Comparison of ENCODE assay signal across 30 mouse cellular contexts in the genomic region with DNA sequence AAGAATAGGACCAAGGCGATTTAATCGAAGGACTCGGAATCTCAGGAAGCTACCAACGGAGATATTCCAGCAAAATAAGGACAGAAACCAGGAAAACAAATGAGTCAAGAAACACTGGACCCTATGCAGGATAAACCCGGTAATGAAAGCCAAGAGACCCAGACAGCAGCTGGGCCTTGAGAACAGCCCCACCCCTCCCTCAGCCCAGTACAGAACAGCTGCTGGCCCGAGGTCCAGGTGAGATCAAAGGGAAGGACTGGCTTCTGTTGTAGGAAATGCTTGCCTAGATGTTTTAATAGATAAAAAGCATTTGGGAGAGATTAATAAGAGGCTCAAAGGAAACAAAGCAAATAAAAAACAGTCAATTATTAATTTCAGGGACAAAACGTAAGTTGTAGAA. TPM values are rescaled to one million over a fixed set of nuclear protein-coding genes. Genes with fewer than 3 reads are reported as not detected.
DNase-seq lines count a peak whose midpoint lies in the region; ATAC-seq and TF ChIP-seq lines count a peak whose summit lies in the region.
"Had no signal": no experiment of that assay in that cellular context is flagged by ENCODE, and none has a peak within 500 bp of the region (broad histone marks: within the 10 kb centered on the region; RNA-seq: fewer than 3 reads in every experiment).

No protein-coding gene starts in this region.

- no peaks in the 10 kb centered on the region for H3K27me3 ChIP-seq in forebrain, embryonic 15.5 days
- no peaks in the 10 kb centered on the region for H3K27me3 ChIP-seq in forebrain, embryonic 14.5 days (replicated peaks; ENCODE audit: control insufficient read depth, insufficient read depth, low read length)
- no peaks in the 10 kb centered on the region for H3K27me3 ChIP-seq in hindbrain, embryonic 15.5 days
- no peaks in the 10 kb centered on the region for H3K27me3 ChIP-seq in hindbrain, embryonic 13.5 days
- H3K27me3 ChIP-seq in hindbrain, postnatal 0 days (ENCODE audit: insufficient read depth, low read length): no peaks in the 10 kb centered on the region
- no peaks in the 10 kb centered on the region for H3K27me3 ChIP-seq in hindbrain, embryonic 10.5 days (ENCODE audit: insufficient read depth, poor library complexity, severe bottlenecking)
- H3K27me3 ChIP-seq: embryonic facial prominence, embryonic 13.5 days; embryonic facial prominence, embryonic 15.5 days; forebrain, embryonic 12.5 days; Patski had no signal

- no peak overlapping the region for H3K9ac ChIP-seq in forebrain, embryonic 15.5 days (replicated peaks)
- no peak overlapping the region for H3K9ac ChIP-seq in forebrain, embryonic 14.5 days (ENCODE audit: low read length)
- no peak overlapping the region for H3K9ac ChIP-seq in hindbrain, embryonic 15.5 days
- H3K9ac ChIP-seq in hindbrain, embryonic 13.5 days: no peak overlapping the region
- H3K9ac ChIP-seq in hindbrain, postnatal 0 days (replicated peaks; ENCODE audit: low read length): no peak overlapping the region
- H3K9ac ChIP-seq: embryonic facial prominence, embryonic 13.5 days; embryonic facial prominence, embryonic 15.5 days; forebrain, embryonic 12.5 days had no signal

- H3K4me2 ChIP-seq in forebrain, embryonic 15.5 days (replicated peaks): no peak overlapping the region
- no peak overlapping the region for H3K4me2 ChIP-seq in forebrain, embryonic 14.5 days (ENCODE audit: low read length)
- H3K4me2 ChIP-seq in hindbrain, embryonic 15.5 days: no peak overlapping the region
- H3K4me2 ChIP-seq in hindbrain, embryonic 13.5 days: no peak overlapping the region
- no peak overlapping the region for H3K4me2 ChIP-seq in hindbrain, postnatal 0 days (ENCODE audit: low read depth, low read length)
- H3K4me2 ChIP-seq: embryonic facial prominence, embryonic 13.5 days; embryonic facial prominence, embryonic 15.5 days; forebrain, embryonic 12.5 days had no signal

- no peaks in the 10 kb centered on the region for H3K9me3 ChIP-seq in forebrain, embryonic 15.5 days
- no peaks in the 10 kb centered on the region for H3K9me3 ChIP-seq in forebrain, embryonic 14.5 days (replicated peaks; ENCODE audit: control insufficient read depth, low read length)
- no peaks in the 10 kb centered on the region for H3K9me3 ChIP-seq in hindbrain, embryonic 15.5 days
- no peaks in the 10 kb centered on the region for H3K9me3 ChIP-seq in hindbrain, embryonic 13.5 days
- H3K9me3 ChIP-seq in hindbrain, postnatal 0 days (ENCODE audit: low read length): no peaks in the 10 kb centered on the region
- no peaks in the 10 kb centered on the region for H3K9me3 ChIP-seq in hindbrain, embryonic 10.5 days
- H3K9me3 ChIP-seq: embryonic facial prominence, embryonic 13.5 days; embryonic facial prominence, embryonic 15.5 days; forebrain, embryonic 10.5 days; forebrain, embryonic 12.5 days; G1E had no signal

- TF ChIP-seq CTCF in hindbrain, postnatal 0 days (IDR thresholded peaks at IDR 0.05; ENCODE audit: low read depth): no peak

- peak overlapping the region; percentile 20 for H3K27ac ChIP-seq in forebrain, embryonic 15.5 days (replicated peaks)
- H3K27ac ChIP-seq in forebrain, embryonic 14.5 days (ENCODE audit: low read depth, low read length): no peak overlapping the region
- H3K27ac ChIP-seq in hindbrain, embryonic 15.5 days (replicated peaks): peak overlapping the region; percentile 51; the same call in 1 of the 2 replicates
- no peak overlapping the region for H3K27ac ChIP-seq in hindbrain, embryonic 13.5 days
- H3K27ac ChIP-seq in hindbrain, postnatal 0 days: 0 out of 2 replicates have a peak overlapping the region, but pooled peaks have one; percentile 22
- H3K27ac ChIP-seq in hindbrain, embryonic 10.5 days: no peak overlapping the region
- H3K27ac ChIP-seq: embryonic facial prominence, embryonic 13.5 days; embryonic facial prominence, embryonic 15.5 days; forebrain, embryonic 10.5 days; forebrain, embryonic 12.5 days had no signal

- no peaks in the 10 kb centered on the region for H3K36me3 ChIP-seq in forebrain, embryonic 15.5 days
- H3K36me3 ChIP-seq in forebrain, embryonic 14.5 days (ENCODE audit: control insufficient read depth, insufficient read depth, low read length): no peaks in the 10 kb centered on the region
- no peaks in the 10 kb centered on the region for H3K36me3 ChIP-seq in hindbrain, embryonic 15.5 days
- H3K36me3 ChIP-seq in hindbrain, embryonic 13.5 days: no peaks in the 10 kb centered on the region
- no peaks in the 10 kb centered on the region for H3K36me3 ChIP-seq in hindbrain, postnatal 0 days (ENCODE audit: insufficient read depth, low read length)
- H3K36me3 ChIP-seq in hindbrain, embryonic 10.5 days: no peaks in the 10 kb centered on the region
- H3K36me3 ChIP-seq: embryonic facial prominence, embryonic 13.5 days; embryonic facial prominence, embryonic 15.5 days; forebrain, embryonic 10.5 days; forebrain, embryonic 12.5 days; G1E had no signal

- H3K4me3 ChIP-seq in forebrain, embryonic 15.5 days: no peak overlapping the region
- H3K4me3 ChIP-seq in forebrain, embryonic 14.5 days (ENCODE audit: low read depth, low read length): no peak overlapping the region
- H3K4me3 ChIP-seq in hindbrain, embryonic 15.5 days: no peak overlapping the region
- no peak overlapping the region for H3K4me3 ChIP-seq in hindbrain, embryonic 13.5 days
- no peak overlapping the region for H3K4me3 ChIP-seq in hindbrain, postnatal 0 days (ENCODE audit: low read length)
- H3K4me3 ChIP-seq in hindbrain, embryonic 10.5 days: no peak overlapping the region
- H3K4me3 ChIP-seq: embryonic facial prominence, embryonic 13.5 days; embryonic facial prominence, embryonic 15.5 days; erythroblast, embryonic 14.5 days; forebrain, embryonic 10.5 days; forebrain, embryonic 12.5 days had no signal

- H3K4me1 ChIP-seq in forebrain, embryonic 15.5 days: no peaks in the 10 kb centered on the region
- no peaks in the 10 kb centered on the region for H3K4me1 ChIP-seq in forebrain, embryonic 14.5 days (ENCODE audit: control insufficient read depth, insufficient read depth, low read length)
- H3K4me1 ChIP-seq in hindbrain, embryonic 15.5 days (replicated peaks): peaks cover 10% of the 10 kb centered on the region; the same call in 1 of the 2 replicates
- peaks cover 9% of the 10 kb centered on the region; the same call in 1 of the 2 replicates for H3K4me1 ChIP-seq in hindbrain, embryonic 13.5 days (replicated peaks)
- H3K4me1 ChIP-seq in hindbrain, postnatal 0 days (ENCODE audit: insufficient read depth, low read length): peaks cover 4% of the 10 kb centered on the region
- peaks cover 17% of the 10 kb centered on the region for H3K4me1 ChIP-seq in hindbrain, embryonic 10.5 days (replicated peaks)
- H3K4me1 ChIP-seq: forebrain, embryonic 12.5 days had no signal

- WGBS in forebrain, embryonic 15.5 days: 81% methylated on average over 7 of the region's 7 CpGs
- 78% methylated on average over 7 of the region's 7 CpGs for WGBS in forebrain, embryonic 14.5 days
- 73% methylated on average over 7 of the region's 7 CpGs for WGBS in hindbrain, embryonic 15.5 days
- 78% methylated on average over 7 of the region's 7 CpGs for WGBS in hindbrain, embryonic 13.5 days
- WGBS in hindbrain, postnatal 0 days: 65% methylated on average over 7 of the region's 7 CpGs
- 82% methylated on average over 7 of the region's 7 CpGs for WGBS in hindbrain, embryonic 10.5 days

- no peak for DNase-seq in forebrain, embryonic 14.5 days (ENCODE audit: low spot score)
- DNase-seq in gastrocnemius, postnatal 14 days: peak; percentile 46
- no peak for DNase-seq in gastrocnemius, postnatal 10 days
- DNase-seq in hindbrain, postnatal 0 days (ENCODE audit: low spot score): no peak
- DNase-seq in hindbrain, embryonic 10.5 days (ENCODE audit: low spot score): no peak
- DNase-seq: adrenal gland, adult 8-10 months; adrenal gland, postnatal 14 days; adrenal gland, postnatal 36 days; B cell, adult 2 months; cerebellum, adult 11-12 months; cerebellum, adult 2 months; cerebellum, adult 9-10 months; cerebellum, postnatal 14 days; cerebellum, postnatal 36 days; embryo, embryonic 11 days had no signal

- intact Hi-C loops in gastrocnemius, postnatal 14 days (cut with DNase I; ENCODE audit: low total_unique reads): no loop called here

- no peak for ATAC-seq in forebrain, embryonic 15.5 days (replicated peaks)
- no peak for ATAC-seq in forebrain, embryonic 14.5 days
- ATAC-seq in hindbrain, embryonic 15.5 days (ENCODE audit: low FRiP score, low read depth): no peak
- ATAC-seq in hindbrain, embryonic 13.5 days (ENCODE audit: low FRiP score): no peak
- ATAC-seq in hindbrain, postnatal 0 days: no peak
- ATAC-seq: activated CD4-positive, CD25-positive, alpha-beta regulatory T cell, adult 4 months; CD4-positive, CD25-positive, alpha-beta regulatory T cell, adult 4 months; Patski had no signal

RNA-seq across cellular contexts. Expression of a gene that starts 6.9 kb away (rescaled TPM):
- polyA plus RNA-seq in forebrain, embryonic 15.5 days (2015; fragmentation: Nextera tagmentation; extraction: Ambion mirVana): 0.05 TPM in 1 of 2 replicates, not detected in the other
- not detected in 2 replicates for polyA plus RNA-seq in forebrain, embryonic 14.5 days (2014; fragmentation: Nextera tagmentation; extraction: Ambion mirVana)
- under 1 TPM; 0.06 to 0.09 TPM for total RNA-seq in gastrocnemius, postnatal 14 days (2021)
- not detected for total RNA-seq in gastrocnemius, postnatal 10 days (2021)
- 0.05 TPM in 1 of 2 replicates, not detected in the other for polyA plus RNA-seq in hindbrain, embryonic 15.5 days (2015; fragmentation: Nextera tagmentation; extraction: Ambion mirVana)
- not detected in 2 replicates for polyA plus RNA-seq in hindbrain, embryonic 13.5 days (2015; fragmentation: Nextera tagmentation; extraction: Ambion mirVana)
- total RNA-seq in hindbrain, postnatal 0 days (2014; rRNA removed): 0.25 TPM in 1 of 2 replicates, not detected in the other
- 0.05 and 0.09 TPM in 2 replicates for polyA plus RNA-seq in hindbrain, postnatal 0 days (2015; fragmentation: Nextera tagmentation; extraction: Ambion mirVana)
- polyA plus RNA-seq in hindbrain, embryonic 10.5 days (2016; fragmentation: Nextera tagmentation; extraction: Ambion mirVana): not detected in 2 replicates
- total RNA-seq: CH12.LX; common myeloid progenitor, adult 5-6 weeks had no signal
- polyA plus RNA-seq: CD4-positive, CD25-positive, alpha-beta regulatory T cell, adult 4 months; embryonic facial prominence, embryonic 13.5 days; erythroblast, embryonic 14.5 days; forebrain, embryonic 12.5 days; forebrain, embryonic 16.5 days; G1E had no signal

RNA-seq across cellular contexts. Expression of a gene that starts 51.6 kb away (rescaled TPM):
- polyA plus RNA-seq in forebrain, embryonic 15.5 days (2015; fragmentation: Nextera tagmentation; extraction: Ambion mirVana): 13.2 and 13.7 TPM in 2 replicates
- polyA plus RNA-seq in forebrain, embryonic 14.5 days (2014; fragmentation: Nextera tagmentation; extraction: Ambion mirVana): 20.3 and 21.0 TPM in 2 replicates
- total RNA-seq in gastrocnemius, postnatal 14 days (2021): 10 to 100 TPM; 48.5 to 80.7 TPM
- total RNA-seq in gastrocnemius, postnatal 10 days (2021): 10 to 100 TPM; 45.4 to 46.0 TPM
- 16.2 and 17.7 TPM in 2 replicates for polyA plus RNA-seq in hindbrain, embryonic 15.5 days (2015; fragmentation: Nextera tagmentation; extraction: Ambion mirVana)
- 19.0 and 20.0 TPM in 2 replicates for polyA plus RNA-seq in hindbrain, embryonic 13.5 days (2015; fragmentation: Nextera tagmentation; extraction: Ambion mirVana)
- 17.4 and 19.2 TPM in 2 replicates for total RNA-seq in hindbrain, postnatal 0 days (2014; rRNA removed)
- 13.8 TPM in 2 replicates for polyA plus RNA-seq in hindbrain, postnatal 0 days (2015; fragmentation: Nextera tagmentation; extraction: Ambion mirVana)
- polyA plus RNA-seq in hindbrain, embryonic 10.5 days (2016; fragmentation: Nextera tagmentation; extraction: Ambion mirVana): 38.7 and 39.7 TPM in 2 replicates

Comparison
In these comparisons a context has a peak if more than half of its experiments do, and no peak if none do; other contexts are left out.
1. H3K27ac ChIP-seq: peak in forebrain, embryonic 15.5 days (single experiment), hindbrain, embryonic 15.5 days (single experiment) and hindbrain, postnatal 0 days (single experiment); none in forebrain, embryonic 14.5 days (single experiment), hindbrain, embryonic 13.5 days (single experiment) and hindbrain, embryonic 10.5 days (single experiment).